Mouse (Mus musculus): Measurements from ENCODE around the gene St3gal3.

- TF ChIP-seq CTCF (IDR thresholded peaks at IDR 0.05 in 2 of 3, conservative IDR thresholded peaks at IDR 0.05 in 1 of 3; ENCODE audit: control insufficient read depth in 1 of 3, insufficient read depth in 1 of 3, low read depth in 2 of 3, low read length in 3 of 3, poor library complexity in 1 of 3, severe bottlenecking in 1 of 3) (no peak), NRF1 (IDR thresholded peaks at IDR 0.05; ENCODE audit: insufficient read depth, low read depth, low read length, poor library complexity, severe bottlenecking) (no peak), POLR2AphosphoS5 (IDR thresholded peaks at IDR 0.05; ENCODE audit: borderline replicate concordance, low read depth, low read length) (no peak), TBP (IDR thresholded peaks at IDR 0.05; ENCODE audit: low read depth, low read length) (no peak), POLR2A (IDR thresholded peaks at IDR 0.05; ENCODE audit: control insufficient read depth in 1 of 2, insufficient read depth in 1 of 2, low read depth in 1 of 2, low read length in 2 of 2, poor library complexity in 1 of 2) (no peak), MAZ (IDR thresholded peaks at IDR 0.05; ENCODE audit: low read depth, low read length) (no peak), TAL1 (IDR thresholded peaks at IDR 0.05; ENCODE audit: low read length) (no peak)
These were observed 187.9 kb downstream of the St3gal3 start for GRCm38 (mm10) chr4:117946639-117947305.
